Mouse (Mus musculus) hindbrain, embryonic 14.5 days (tissue): Measurements from ENCODE around the gene Edar. TPM values are rescaled to one million over a fixed set of nuclear protein-coding genes. Genes with fewer than 3 reads are reported as not detected.

Experiments used
- ATAC-seq: fragments of 200-750 bp; cut with Nextera tagmentation; 2 replicates; pipeline ENCODE4 v1.8.0; 2017; ENCODE audit warnings: moderate number of reproducible peaks, mild to moderate bottlenecking, moderate TSS enrichment, moderate library complexity; ENCODE audit not compliant: low FRiP score
- DNase-seq: peaks from one replicate; pipeline ENCODE4 v3.0.0-alpha.2; 2015; ENCODE audit warnings: low spot score
- H3K27ac ChIP-seq: fragments of 300-500 bp; sonication (generic); 2 replicates; pipeline ENCODE4 v1.5.1; 2014; ENCODE audit warnings: mild to moderate bottlenecking, moderate library complexity
- H3K27me3 ChIP-seq: fragments of 300-500 bp; sonication (generic); 2 replicates; pipeline ENCODE4 v1.6.1; 2014; ENCODE audit warnings: mild to moderate bottlenecking, low read length, mixed read lengths; ENCODE audit not compliant: control insufficient read depth, insufficient read depth
- H3K36me3 ChIP-seq: fragments of 300-500 bp; sonication (generic); replicated peaks from 2 replicates; pipeline ENCODE4 v1.6.1; 2014; ENCODE audit not compliant: control insufficient read depth, insufficient read depth
- H3K4me1 ChIP-seq: fragments of 300-500 bp; sonication (generic); replicated peaks from 2 replicates; pipeline ENCODE4 v1.6.1; 2014; ENCODE audit warnings: antibody characterized with exemption, low read length, mixed read lengths; ENCODE audit not compliant: control insufficient read depth, insufficient read depth
- H3K4me2 ChIP-seq: fragments of 300-500 bp; sonication (generic); replicated peaks from 2 replicates; pipeline ENCODE4 v1.6.1; 2014; ENCODE audit warnings: mild to moderate bottlenecking, moderate library complexity
- H3K4me3 ChIP-seq: fragments of 300-500 bp; sonication (generic); replicated peaks from 2 replicates; pipeline ENCODE4 v1.5.1; 2014; ENCODE audit warnings: mild to moderate bottlenecking, low read length
- H3K9ac ChIP-seq: fragments of 300-500 bp; sonication (generic); 2 replicates; pipeline ENCODE4 v1.6.1; 2014
- H3K9me3 ChIP-seq: fragments of 300-500 bp; sonication (generic); 2 replicates; pipeline ENCODE4 v1.6.1; 2016; ENCODE audit warnings: low read length; ENCODE audit not compliant: control insufficient read depth
- WGBS: fragments of 180-500 bp; shearing (Covaris S2); extraction: QIAGEN DNeasy Blood & Tissue Kit; methylation state at CpG from one replicate; pipeline ENCODE4 v1.1.7; 2014; 5-methylcytosine and 5-hydroxymethylcytosine counted together
- polyA plus RNA-seq: library from polyadenylated mRNA; unstranded; fragments of >200 nt; fragmentation: Nextera tagmentation; extraction: Ambion mirVana; gene quantifications from 2 replicates; pipeline ENCODE4 v1.2.1, GENCODE M21; 2014

Edar gene
- polyA plus RNA-seq, 1 experiment from 2014 or later: 0.24 TPM

- Histone ChIP-seq H3K27ac (0 out of 2 replicates have a peak overlapping the region, but pooled peaks have one; percentile 77), H3K4me1 (peaks cover 16% of the 10 kb centered on the region; the same call in 1 of the 2 replicates), H3K4me2 (no peak overlapping the region), H3K9ac (no peak overlapping the region), H3K4me3 (no peak overlapping the region), H3K36me3 (no peaks in the 10 kb centered on the region), H3K9me3 (no peaks in the 10 kb centered on the region), H3K27me3 (no peaks in the 10 kb centered on the region)
- DNase-seq (no peak), ATAC-seq (no peak)
- 94% methylated on average over 5 of the region's 5 CpGs for WGBS
These were observed 75.3 kb downstream of the Edar start for GRCm38 (mm10) chr10:58600151-58600550.

- no peak overlapping the region for H3K4me3 ChIP-seq
- H3K4me2 ChIP-seq: no peak overlapping the region
- no peaks in the 10 kb centered on the region for H3K27me3 ChIP-seq
- H3K27ac ChIP-seq: no peak overlapping the region
- 66% methylated on average over 5 of the region's 5 CpGs for WGBS
- H3K36me3 ChIP-seq: no peaks in the 10 kb centered on the region
- H3K9me3 ChIP-seq: peaks cover 4% of the 10 kb centered on the region; the same call in 1 of the 2 replicates
- no peak for ATAC-seq
- DNase-seq: no peak
- 0 out of 2 replicates have a peak, but pooled peaks cover 5% of the 10 kb centered on the region for H3K4me1 ChIP-seq
- H3K9ac ChIP-seq: no peak overlapping the region
These were observed 79.6 kb downstream of the Edar start for GRCm38 (mm10) chr10:58595821-58596220.

- 95% methylated on average over 3 of the region's 3 CpGs for WGBS
- Histone ChIP-seq H3K4me3 (no peak overlapping the region), H3K4me2 (no peak overlapping the region), H3K27ac (no peak overlapping the region), H3K9ac (no peak overlapping the region), H3K4me1 (no peaks in the 10 kb centered on the region), H3K9me3 (peaks cover 7% of the 10 kb centered on the region; the same call in 1 of the 2 replicates), H3K36me3 (no peaks in the 10 kb centered on the region), H3K27me3 (no peaks in the 10 kb centered on the region)
- DNase-seq: no peak
- no peak for ATAC-seq
These were observed 80.3 kb downstream of the Edar start for GRCm38 (mm10) chr10:58595197-58595596.

- peaks cover 7% of the 10 kb centered on the region; the same call in 1 of the 2 replicates for H3K9me3 ChIP-seq
- no peaks in the 10 kb centered on the region for H3K4me1 ChIP-seq
- no peaks in the 10 kb centered on the region for H3K27me3 ChIP-seq
- ATAC-seq: no peak
- H3K36me3 ChIP-seq: no peaks in the 10 kb centered on the region
- DNase-seq: no peak
- no peak overlapping the region for H3K9ac ChIP-seq
- no peak overlapping the region for H3K4me2 ChIP-seq
- no peak overlapping the region for H3K4me3 ChIP-seq
- WGBS: 89% methylated on average over 3 of the region's 3 CpGs
- no peak overlapping the region for H3K27ac ChIP-seq
These were observed 81.0 kb downstream of the Edar start for GRCm38 (mm10) chr10:58594486-58594885.

GRCm38 (mm10) chr10:58585427-58586223 lies 89.8 kb downstream of the Edar start:
- Histone ChIP-seq H3K4me1 (no peaks in the 10 kb centered on the region), H3K4me3 (no peak overlapping the region), H3K36me3 (no peaks in the 10 kb centered on the region), H3K9ac (no peak overlapping the region), H3K27me3 (no peaks in the 10 kb centered on the region), H3K9me3 (peaks cover 6% of the 10 kb centered on the region; the same call in 1 of the 2 replicates), H3K4me2 (no peak overlapping the region), H3K27ac (no peak overlapping the region)
- ATAC-seq (no peak), DNase-seq (no peak)
- 83% methylated on average over 5 of the region's 5 CpGs for WGBS

GRCm38 (mm10) chr10:58560521-58560920 lies 114.9 kb downstream of the Edar start:
- Histone ChIP-seq H3K9me3 (no peaks in the 10 kb centered on the region), H3K9ac (no peak overlapping the region), H3K4me1 (no peaks in the 10 kb centered on the region), H3K4me2 (no peak overlapping the region), H3K27me3 (no peaks in the 10 kb centered on the region), H3K27ac (no peak overlapping the region), H3K36me3 (no peaks in the 10 kb centered on the region), H3K4me3 (no peak overlapping the region)
- DNase-seq: no peak
- no peak for ATAC-seq
- WGBS: 89% methylated on average over 6 of the region's 6 CpGs

- Histone ChIP-seq H3K27ac (no peak overlapping the region), H3K4me3 (no peak overlapping the region), H3K4me1 (no peaks in the 10 kb centered on the region), H3K9me3 (no peaks in the 10 kb centered on the region), H3K9ac (no peak overlapping the region), H3K4me2 (no peak overlapping the region), H3K36me3 (no peaks in the 10 kb centered on the region), H3K27me3 (no peaks in the 10 kb centered on the region)
- ATAC-seq (peak; percentile 46), DNase-seq (peak; percentile 81)
- 15% methylated on average over 3 of the region's 3 CpGs for WGBS
These were observed 115.6 kb downstream of the Edar start for GRCm38 (mm10) chr10:58559901-58560300.

- whole genome bisulfite sequencing: 28% methylated on average over 7 of the region's 7 CpGs
- Histone ChIP-seq H3K27me3 (no peaks in the 10 kb centered on the region), H3K27ac (no peak overlapping the region), H3K4me1 (no peaks in the 10 kb centered on the region), H3K4me3 (no peak overlapping the region), H3K9me3 (no peaks in the 10 kb centered on the region), H3K36me3 (no peaks in the 10 kb centered on the region), H3K9ac (no peak overlapping the region), H3K4me2 (no peak overlapping the region)
- ATAC-seq: no peak
- no peak for DNase-seq
These were observed 116.4 kb downstream of the Edar start for GRCm38 (mm10) chr10:58559098-58559497.

- 94% methylated on average over 8 of the region's 8 CpGs for WGBS
- Histone ChIP-seq H3K27ac (no peak overlapping the region), H3K9me3 (no peaks in the 10 kb centered on the region), H3K27me3 (no peaks in the 10 kb centered on the region), H3K4me3 (no peak overlapping the region), H3K4me1 (no peaks in the 10 kb centered on the region), H3K9ac (no peak overlapping the region), H3K36me3 (no peaks in the 10 kb centered on the region), H3K4me2 (no peak overlapping the region)
- DNase-seq (no peak), ATAC-seq (no peak)
These were observed 120.6 kb downstream of the Edar start for GRCm38 (mm10) chr10:58554693-58555387.
